Mouse (Mus musculus): ENCODE measurements at regions not wholly inside any gene's neighbourhood (a gene's known extent, or its start where the extent isn't known, plus 50 kb on each side); places are given as distances from the start of the nearest gene placed in this dataset.

GRCm38 (mm10) chr11:17324651-17325050, 67.3 kb downstream of the C1d start:
- no peaks in the 10 kb centered on the region for H3K9me3 ChIP-seq (ENCODE audit: control insufficient read depth, low read length)
- no peaks in the 10 kb centered on the region; the same call in 1 of the 2 replicates for H3K4me1 ChIP-seq (ENCODE audit: control insufficient read depth, insufficient read depth, low read depth, low read length)
- H3K27ac ChIP-seq (ENCODE audit: low read depth, low read length): no peak overlapping the region
- no peaks in the 10 kb centered on the region for H3K27me3 ChIP-seq (replicated peaks; ENCODE audit: control insufficient read depth, insufficient read depth, low read length)
- WGBS: 20% methylated on average over 4 of the region's 4 CpGs
- H3K4me3 ChIP-seq (ENCODE audit: low read length): no peak overlapping the region
- ATAC-seq: no peak
- H3K4me2 ChIP-seq (ENCODE audit: low read length): no peak overlapping the region
- H3K9ac ChIP-seq (ENCODE audit: low read depth, low read length): no peak overlapping the region
- no peaks in the 10 kb centered on the region for H3K36me3 ChIP-seq (ENCODE audit: control insufficient read depth, insufficient read depth, low read length)

GRCm38 (mm10) chr11:17325731-17326646, 68.6 kb downstream of the C1d start:
- no peaks in the 10 kb centered on the region for H3K27me3 ChIP-seq (replicated peaks; ENCODE audit: control insufficient read depth, insufficient read depth, low read length)
- no peaks in the 10 kb centered on the region for H3K9me3 ChIP-seq (ENCODE audit: control insufficient read depth, low read length)
- H3K4me3 ChIP-seq (ENCODE audit: low read length): no peak overlapping the region
- peak; percentile 60; the same call in 1 of the 2 replicates for ATAC-seq
- no peaks in the 10 kb centered on the region for H3K36me3 ChIP-seq (ENCODE audit: control insufficient read depth, insufficient read depth, low read length)
- H3K4me2 ChIP-seq (ENCODE audit: low read length): no peak overlapping the region
- H3K4me1 ChIP-seq (ENCODE audit: control insufficient read depth, insufficient read depth, low read depth, low read length): no peaks in the 10 kb centered on the region; the same call in 1 of the 2 replicates
- no peak overlapping the region for H3K27ac ChIP-seq (ENCODE audit: low read depth, low read length)
- 41% methylated on average over 10 of the region's 10 CpGs for WGBS
- H3K9ac ChIP-seq (ENCODE audit: low read depth, low read length): no peak overlapping the region

GRCm38 (mm10) chr11:17326695-17327094, 69.3 kb downstream of the C1d start:
- H3K27ac ChIP-seq (ENCODE audit: low read depth, low read length): no peak overlapping the region
- H3K27me3 ChIP-seq (replicated peaks; ENCODE audit: control insufficient read depth, insufficient read depth, low read length): no peaks in the 10 kb centered on the region
- WGBS: 46% methylated on average over 4 of the region's 4 CpGs
- H3K4me1 ChIP-seq (ENCODE audit: control insufficient read depth, insufficient read depth, low read depth, low read length): no peaks in the 10 kb centered on the region; the same call in 1 of the 2 replicates
- no peak overlapping the region for H3K9ac ChIP-seq (ENCODE audit: low read depth, low read length)
- no peak overlapping the region for H3K4me3 ChIP-seq (ENCODE audit: low read length)
- no peaks in the 10 kb centered on the region for H3K9me3 ChIP-seq (ENCODE audit: control insufficient read depth, low read length)
- H3K36me3 ChIP-seq (ENCODE audit: control insufficient read depth, insufficient read depth, low read length): no peaks in the 10 kb centered on the region
- no peak overlapping the region for H3K4me2 ChIP-seq (ENCODE audit: low read length)
- ATAC-seq: no peak

GRCm38 (mm10) chr11:17351476-17351875, 94.1 kb downstream of the C1d start:
- H3K4me1 ChIP-seq (ENCODE audit: control insufficient read depth, insufficient read depth, low read depth, low read length): peaks cover 5% of the 10 kb centered on the region
- ATAC-seq: no peak
- H3K27ac ChIP-seq (ENCODE audit: low read depth, low read length): no peak overlapping the region
- 83% methylated on average over 1 of the region's 1 CpGs for WGBS
- H3K36me3 ChIP-seq (ENCODE audit: control insufficient read depth, insufficient read depth, low read length): no peaks in the 10 kb centered on the region
- H3K9ac ChIP-seq (ENCODE audit: low read depth, low read length): no peak overlapping the region
- H3K4me2 ChIP-seq (ENCODE audit: low read length): no peak overlapping the region
- H3K4me3 ChIP-seq (ENCODE audit: low read length): no peak overlapping the region
- no peaks in the 10 kb centered on the region for H3K27me3 ChIP-seq (replicated peaks; ENCODE audit: control insufficient read depth, insufficient read depth, low read length)
- H3K9me3 ChIP-seq (ENCODE audit: control insufficient read depth, low read length): no peaks in the 10 kb centered on the region

- H3K4me1 ChIP-seq (ENCODE audit: control insufficient read depth, insufficient read depth, low read depth, low read length): peaks cover 5% of the 10 kb centered on the region
- ATAC-seq: peak; percentile 90
- WGBS: 42% methylated on average over 17 of the region's 17 CpGs
- no peaks in the 10 kb centered on the region for H3K36me3 ChIP-seq (ENCODE audit: control insufficient read depth, insufficient read depth, low read length)
- H3K4me2 ChIP-seq (ENCODE audit: low read length): no peak overlapping the region
- no peak overlapping the region for H3K4me3 ChIP-seq (ENCODE audit: low read length)
- no peaks in the 10 kb centered on the region for H3K9me3 ChIP-seq (ENCODE audit: control insufficient read depth, low read length)
- no peak overlapping the region for H3K9ac ChIP-seq (ENCODE audit: low read depth, low read length)
- H3K27ac ChIP-seq (ENCODE audit: low read depth, low read length): peak overlapping the region; percentile 59
- no peaks in the 10 kb centered on the region for H3K27me3 ChIP-seq (replicated peaks; ENCODE audit: control insufficient read depth, insufficient read depth, low read length)
Observed at GRCm38 (mm10) chr11:17352148-17353130, 95.1 kb downstream of the C1d start.

- H3K9me3 ChIP-seq (ENCODE audit: control insufficient read depth, low read length): peaks cover 2% of the 10 kb centered on the region; the same call in 1 of the 2 replicates
- H3K27me3 ChIP-seq (replicated peaks; ENCODE audit: control insufficient read depth, insufficient read depth, low read length): no peaks in the 10 kb centered on the region
- 80% methylated on average over 1 of the region's 1 CpGs for WGBS
Observed at GRCm38 (mm10) chr11:17359698-17360254, 102.4 kb downstream of the C1d start.

GRCm38 (mm10) chr11:17377859-17378258, 120.5 kb downstream of the C1d start:
- no peak overlapping the region for H3K9ac ChIP-seq (ENCODE audit: low read depth, low read length)
- H3K27me3 ChIP-seq (replicated peaks; ENCODE audit: control insufficient read depth, insufficient read depth, low read length): no peaks in the 10 kb centered on the region
- no peak for ATAC-seq
- no peak overlapping the region for H3K4me3 ChIP-seq (ENCODE audit: low read length)
- H3K9me3 ChIP-seq (ENCODE audit: control insufficient read depth, low read length): no peaks in the 10 kb centered on the region
- 80% methylated on average over 3 of the region's 3 CpGs for WGBS
- no peaks in the 10 kb centered on the region for H3K4me1 ChIP-seq (ENCODE audit: control insufficient read depth, insufficient read depth, low read depth, low read length)
- no peak overlapping the region for H3K4me2 ChIP-seq (ENCODE audit: low read length)
- no peak overlapping the region for H3K27ac ChIP-seq (ENCODE audit: low read depth, low read length)
- H3K36me3 ChIP-seq (ENCODE audit: control insufficient read depth, insufficient read depth, low read length): no peaks in the 10 kb centered on the region

More at GRCm38 (mm10) chr11:17359698-17360254, 102.4 kb downstream of the C1d start:
- Histone ChIP-seq H3K27ac (ENCODE audit: low read depth, low read length) (no peak overlapping the region), H3K4me1 (ENCODE audit: control insufficient read depth, insufficient read depth, low read depth, low read length) (no peaks in the 10 kb centered on the region), H3K36me3 (ENCODE audit: control insufficient read depth, insufficient read depth, low read length) (no peaks in the 10 kb centered on the region), H3K9ac (ENCODE audit: low read depth, low read length) (no peak overlapping the region), H3K4me3 (ENCODE audit: low read length) (no peak overlapping the region), H3K4me2 (ENCODE audit: low read length) (no peak overlapping the region)
- ATAC-seq: no peak

- Histone ChIP-seq H3K4me1 (ENCODE audit: control insufficient read depth, insufficient read depth, low read depth, low read length) (no peaks in the 10 kb centered on the region), H3K4me3 (ENCODE audit: low read length) (no peak overlapping the region), H3K4me2 (ENCODE audit: low read length) (no peak overlapping the region), H3K36me3 (ENCODE audit: control insufficient read depth, insufficient read depth, low read length) (no peaks in the 10 kb centered on the region), H3K9ac (ENCODE audit: low read depth, low read length) (no peak overlapping the region), H3K9me3 (ENCODE audit: control insufficient read depth, low read length) (no peaks in the 10 kb centered on the region), H3K27ac (ENCODE audit: low read depth, low read length) (no peak overlapping the region), H3K27me3 (replicated peaks; ENCODE audit: control insufficient read depth, insufficient read depth, low read length) (no peaks in the 10 kb centered on the region)
- ATAC-seq: no peak
- WGBS: 78% methylated on average over 3 of the region's 3 CpGs
Observed at GRCm38 (mm10) chr11:17386756-17387155, 129.4 kb downstream of the C1d start.
